Mouse (Mus musculus): ENCODE data around the gene Gpd2. TPM values are rescaled to one million over a fixed set of nuclear protein-coding genes. Genes with fewer than 3 reads are reported as not detected.

Gpd2 gene
- total RNA-seq, 2 experiments from 2014 or later, result 125 to 144 TPM

- DNase-seq (ENCODE audit: low spot score in 2 of 2), result no peak
Measured at GRCm38 (mm10) chr2:57293571-57293970, 56.1 kb downstream of the Gpd2 start.

- DNase-seq (ENCODE audit: low spot score in 2 of 2), result no peak
Measured at GRCm38 (mm10) chr2:57296069-57296468, 58.6 kb downstream of the Gpd2 start.

- no peak for DNase-seq (ENCODE audit: low spot score in 2 of 2)
Measured at GRCm38 (mm10) chr2:57297226-57297625, 59.8 kb downstream of the Gpd2 start.

- DNase-seq (ENCODE audit: low spot score in 2 of 2), result no peak
Measured at GRCm38 (mm10) chr2:57301539-57301938, 64.1 kb downstream of the Gpd2 start.

GRCm38 (mm10) chr2:57304212-57304611 is 66.8 kb downstream of the Gpd2 start:
- DNase-seq (ENCODE audit: low spot score in 2 of 2), result no peak

- no peak for DNase-seq (ENCODE audit: low spot score in 2 of 2)
Measured at GRCm38 (mm10) chr2:57312268-57312797, 74.9 kb downstream of the Gpd2 start.

GRCm38 (mm10) chr2:57316055-57316454 is 78.6 kb downstream of the Gpd2 start:
- peak in 1 of 2 experiments; percentile 22 for DNase-seq (ENCODE audit: low spot score in 2 of 2)

GRCm38 (mm10) chr2:57318336-57318735 is 80.9 kb downstream of the Gpd2 start:
- no peak for DNase-seq (ENCODE audit: low spot score in 2 of 2)

GRCm38 (mm10) chr2:57326091-57326490 is 88.7 kb downstream of the Gpd2 start:
- DNase-seq (ENCODE audit: low spot score in 2 of 2), result no peak

- no peak for DNase-seq (ENCODE audit: low spot score in 2 of 2)
Measured at GRCm38 (mm10) chr2:57329327-57329726, 91.9 kb downstream of the Gpd2 start.

GRCm38 (mm10) chr2:57330812-57331211 is 93.4 kb downstream of the Gpd2 start:
- DNase-seq (ENCODE audit: low spot score in 2 of 2), result no peak

GRCm38 (mm10) chr2:57331266-57331665 is 93.8 kb downstream of the Gpd2 start:
- no peak for DNase-seq (ENCODE audit: low spot score in 2 of 2)

- no peak for DNase-seq (ENCODE audit: low spot score in 2 of 2)
Measured at GRCm38 (mm10) chr2:57333481-57333880, 96.0 kb downstream of the Gpd2 start.

GRCm38 (mm10) chr2:57335397-57335796 is 98.0 kb downstream of the Gpd2 start:
- DNase-seq (ENCODE audit: low spot score in 2 of 2), result no peak

- no peak for DNase-seq (ENCODE audit: low spot score in 2 of 2)
Measured at GRCm38 (mm10) chr2:57338779-57339178, 101.3 kb downstream of the Gpd2 start.

- DNase-seq (ENCODE audit: low spot score in 2 of 2), result no peak
Measured at GRCm38 (mm10) chr2:57342910-57343309, 105.5 kb downstream of the Gpd2 start.

- DNase-seq (ENCODE audit: low spot score in 2 of 2), result peak in 1 of 2 experiments; percentile 10
Measured at GRCm38 (mm10) chr2:57350615-57351014, 113.2 kb downstream of the Gpd2 start.

- DNase-seq (ENCODE audit: low spot score in 2 of 2), result no peak
Measured at GRCm38 (mm10) chr2:57353722-57354432, 116.4 kb downstream of the Gpd2 start.

GRCm38 (mm10) chr2:57354848-57355247 is 117.4 kb downstream of the Gpd2 start:
- no peak for DNase-seq (ENCODE audit: low spot score in 2 of 2)

- DNase-seq (ENCODE audit: low spot score in 2 of 2), result no peak
Measured at GRCm38 (mm10) chr2:57356222-57356822, 118.9 kb downstream of the Gpd2 start.

GRCm38 (mm10) chr2:57362503-57362902 is 125.1 kb downstream of the Gpd2 start:
- no peak for DNase-seq (ENCODE audit: low spot score in 2 of 2)

- peak; percentile 35 to 44 for DNase-seq (ENCODE audit: low spot score in 2 of 2)
Measured at GRCm38 (mm10) chr2:57374647-57375046, 137.2 kb downstream of the Gpd2 start.
